Mouse (Mus musculus) myocyte (in vitro differentiated cells): ENCODE measurements around the gene Uqcc3.

Experiments
- POLR2A ChIP-seq: IDR thresholded peaks from one replicate; pipeline ENCODE4 v1.6.1; 2011; ENCODE audit warnings: low read depth, mild to moderate bottlenecking, control low read depth, moderate library complexity; ENCODE audit not compliant: insufficient read length
- REST ChIP-seq: IDR thresholded peaks from one replicate; pipeline ENCODE4 v1.6.1; 2011; ENCODE audit warnings: mild to moderate bottlenecking, control low read depth, moderate library complexity; ENCODE audit not compliant: insufficient read depth, insufficient read length

DNA sequence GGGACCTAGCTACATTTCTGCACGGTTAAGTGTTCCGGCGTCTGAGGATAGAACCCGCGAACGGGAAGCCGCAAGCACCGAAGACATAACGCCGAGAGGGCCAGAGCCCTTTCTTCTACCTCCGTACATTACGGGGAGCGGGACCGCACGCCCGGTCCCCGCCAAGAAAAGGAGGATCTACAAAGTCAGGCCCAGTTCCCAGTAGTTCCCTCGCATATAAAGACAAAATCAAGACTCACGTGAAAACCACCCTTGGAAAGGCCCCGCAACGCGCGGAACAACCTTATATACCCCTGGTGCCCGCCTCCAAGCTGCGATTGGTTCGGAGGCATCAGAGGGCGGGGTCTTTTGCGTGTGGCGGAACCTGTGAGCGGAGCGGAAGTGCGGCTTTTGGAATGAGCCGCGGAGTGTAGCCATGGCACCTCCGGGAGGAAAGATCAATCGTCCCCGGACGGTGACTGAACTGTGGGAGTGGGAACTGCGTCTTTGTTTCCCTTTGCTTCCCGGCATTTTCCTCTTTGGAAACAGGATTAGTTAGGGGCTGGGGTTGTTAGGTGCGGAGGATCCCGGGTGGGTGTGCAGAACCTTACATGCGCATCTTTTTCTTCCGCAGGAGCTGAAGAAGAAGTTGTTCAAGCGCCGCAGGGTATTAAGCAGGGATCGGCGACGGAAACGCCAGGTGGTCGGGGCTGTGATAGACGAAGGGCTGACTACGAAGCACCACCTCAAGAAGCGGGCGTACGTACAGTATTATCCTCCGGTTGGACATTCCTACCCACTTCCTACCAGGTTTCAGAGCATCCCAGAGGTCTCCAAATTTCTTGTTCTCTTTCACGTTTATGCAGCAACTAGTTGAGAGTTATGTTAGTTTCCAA is 8.0 kb upstream of the Uqcc3 start, which contains the start of the genes 1810009A15Rik and Gm49416:
- TF ChIP-seq REST (no peak), POLR2A (peak; percentile 77)
